Mouse (Mus musculus) midbrain, embryonic 11.5 days (tissue): ENCODE results near the gene Syne1. TPM values are rescaled to one million over a fixed set of nuclear protein-coding genes. Genes with fewer than 3 reads are reported as not detected.

Experiments
- ATAC-seq: fragments of 200-750 bp; cut with Nextera tagmentation; 2 replicates; pipeline ENCODE4 v1.8.0; 2017; ENCODE audit warnings: moderate TSS enrichment, moderate library complexity; ENCODE audit not compliant: low FRiP score
- DNase-seq: peaks from one replicate; pipeline ENCODE4 v3.0.0; 2015; ENCODE audit warnings: low spot score; ENCODE audit errors: missing footprints
- H3K27ac ChIP-seq: fragments of 300-500 bp; sonication (generic); 2 replicates; pipeline ENCODE4 v1.5.1; 2014; ENCODE audit warnings: low read depth, low read length
- H3K27me3 ChIP-seq: fragments of 300-500 bp; sonication (generic); 2 replicates; pipeline ENCODE4 v1.6.1; 2014; ENCODE audit warnings: mild to moderate bottlenecking, low read length, moderate library complexity, mixed read lengths; ENCODE audit not compliant: control insufficient read depth, insufficient read depth
- H3K36me3 ChIP-seq: fragments of 300-500 bp; sonication (generic); 2 replicates; pipeline ENCODE4 v1.6.1; 2014; ENCODE audit warnings: mild to moderate bottlenecking, low read length, moderate library complexity, mixed read lengths; ENCODE audit not compliant: control insufficient read depth, insufficient read depth
- H3K4me1 ChIP-seq: fragments of 300-500 bp; sonication (generic); 2 replicates; pipeline ENCODE4 v1.6.1; 2014; ENCODE audit warnings: low read length; ENCODE audit not compliant: control insufficient read depth, insufficient read depth
- H3K4me2 ChIP-seq: fragments of 300-500 bp; sonication (generic); 2 replicates; pipeline ENCODE4 v1.6.1; 2014; ENCODE audit warnings: mild to moderate bottlenecking, moderate library complexity
- H3K4me3 ChIP-seq: fragments of 300-500 bp; sonication (generic); 2 replicates; pipeline ENCODE4 v1.5.1; 2014; ENCODE audit warnings: low read depth, low read length
- H3K9ac ChIP-seq: fragments of 300-500 bp; sonication (generic); 2 replicates; pipeline ENCODE4 v1.6.1; 2014; ENCODE audit warnings: low read length
- H3K9me3 ChIP-seq: fragments of 300-500 bp; sonication (generic); 2 replicates; pipeline ENCODE4 v1.6.1; 2016; ENCODE audit warnings: low read length; ENCODE audit not compliant: control insufficient read depth
- WGBS: fragments of 180-500 bp; shearing (Covaris S2); extraction: QIAGEN DNeasy Blood & Tissue Kit; methylation state at CpG from one replicate; pipeline ENCODE4 v1.1.7; 2014; 5-methylcytosine and 5-hydroxymethylcytosine counted together
- polyA plus RNA-seq: library from polyadenylated mRNA; unstranded; fragments of >200 nt; fragmentation: Nextera tagmentation; extraction: Ambion mirVana; gene quantifications from 2 replicates; pipeline ENCODE4 v1.2.1, GENCODE M21; 2014

Gene Syne1
- polyA plus RNA-seq, 1 experiment from 2014 or later = 2.9 TPM

DNA sequence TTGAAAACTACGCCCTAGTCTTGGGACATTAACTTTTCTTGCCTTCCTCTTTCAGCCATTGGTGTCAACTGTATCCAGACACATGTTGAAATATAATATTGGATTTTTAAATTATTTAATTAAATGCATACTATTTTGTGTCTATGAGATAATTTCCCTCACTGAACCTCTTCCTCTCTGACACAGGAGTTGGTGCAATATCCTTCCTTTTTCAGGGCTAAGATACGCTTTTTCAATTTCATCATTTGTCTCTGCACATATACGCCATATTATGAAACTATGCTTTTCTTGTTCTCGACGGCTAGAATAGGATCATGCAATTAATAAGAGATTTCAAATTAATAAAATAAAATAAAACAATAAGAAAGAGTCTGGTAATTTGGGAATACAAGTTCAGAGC lies 4.9 kb downstream of the Syne1 start:
- H3K9me3 ChIP-seq = no peaks in the 10 kb centered on the region
- H3K4me3 ChIP-seq = no peak overlapping the region
- ATAC-seq = no peak
- no peak overlapping the region for H3K9ac ChIP-seq
- H3K4me1 ChIP-seq = peaks cover 4% of the 10 kb centered on the region
- WGBS = 93% methylated on average over 5 of the region's 5 CpGs
- no peak overlapping the region for H3K4me2 ChIP-seq
- H3K27me3 ChIP-seq = no peaks in the 10 kb centered on the region; the same call in 1 of the 2 replicates
- H3K27ac ChIP-seq = no peak overlapping the region
- DNase-seq = no peak
- no peaks in the 10 kb centered on the region for H3K36me3 ChIP-seq

DNA sequence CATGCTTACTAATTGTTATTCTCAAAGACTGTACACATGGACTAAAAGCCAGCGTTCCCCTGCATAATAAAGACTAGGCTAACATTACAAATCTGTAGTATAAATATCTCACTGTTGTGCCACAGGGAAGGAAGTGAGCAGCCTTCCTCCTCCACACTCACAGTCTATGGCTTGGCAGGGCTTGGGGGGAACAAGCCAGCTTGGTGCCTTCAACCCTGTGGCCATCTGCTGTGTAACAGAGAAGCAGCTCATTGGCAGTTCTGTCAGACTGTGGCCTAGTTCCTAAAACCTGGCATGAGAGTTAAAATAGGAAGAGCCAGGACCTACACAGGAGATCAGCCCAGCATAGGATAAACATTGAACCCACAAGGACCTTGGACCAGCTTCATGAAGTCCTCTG lies 23.0 kb downstream of the Syne1 start:
- Histone ChIP-seq H3K4me1 (no peaks in the 10 kb centered on the region), H3K36me3 (no peaks in the 10 kb centered on the region), H3K27me3 (no peaks in the 10 kb centered on the region), H3K9me3 (no peaks in the 10 kb centered on the region), H3K9ac (no peak overlapping the region), H3K4me3 (no peak overlapping the region), H3K27ac (no peak overlapping the region), H3K4me2 (no peak overlapping the region)
- no peak for ATAC-seq
- WGBS = 88% methylated on average over 1 of the region's 1 CpGs
- DNase-seq = no peak

DNA sequence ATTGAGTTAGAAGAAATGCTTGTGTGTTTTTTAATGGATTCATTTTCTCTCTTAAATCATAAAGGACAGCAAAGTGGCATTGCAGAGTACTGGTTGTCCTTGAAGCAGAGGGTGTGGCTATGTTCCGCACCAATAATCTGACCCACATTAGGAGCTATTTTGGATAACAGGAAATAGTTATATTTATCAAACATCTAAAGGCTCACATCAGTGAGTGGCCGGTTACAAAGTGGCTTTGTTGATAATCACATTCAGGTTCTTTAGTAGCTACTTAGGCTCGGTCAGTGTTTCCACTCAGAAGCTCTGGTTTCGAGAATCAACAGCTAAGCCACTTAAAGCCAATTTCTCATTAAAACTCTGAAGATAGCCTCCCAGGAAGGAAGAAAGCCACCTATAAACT lies 23.6 kb downstream of the Syne1 start:
- Histone ChIP-seq H3K4me3 (no peak overlapping the region), H3K9me3 (no peaks in the 10 kb centered on the region), H3K27ac (no peak overlapping the region), H3K9ac (no peak overlapping the region), H3K36me3 (no peaks in the 10 kb centered on the region), H3K27me3 (no peaks in the 10 kb centered on the region), H3K4me2 (no peak overlapping the region), H3K4me1 (no peaks in the 10 kb centered on the region)
- 82% methylated on average over 4 of the region's 4 CpGs for WGBS
- ATAC-seq (no peak), DNase-seq (no peak)

DNA sequence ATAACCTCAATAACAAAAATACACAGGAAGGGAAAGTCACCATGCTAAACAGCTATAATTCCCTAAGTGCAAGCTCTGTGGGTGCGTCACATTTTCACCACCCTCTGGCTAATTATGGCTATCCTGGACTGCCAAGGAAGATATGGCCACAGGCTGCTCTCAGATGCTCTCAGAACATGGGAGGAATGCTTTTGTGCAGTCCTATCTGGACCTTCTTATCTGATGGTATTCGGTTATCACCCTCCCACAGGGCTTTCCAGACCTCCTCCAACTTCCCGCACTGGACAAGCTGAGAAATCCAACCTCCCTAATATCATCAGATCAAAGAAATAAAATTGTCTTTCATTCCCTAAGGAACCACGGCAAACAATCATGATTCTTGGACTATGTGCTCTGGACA lies 28.4 kb downstream of the Syne1 start:
- Histone ChIP-seq H3K27me3 (no peaks in the 10 kb centered on the region), H3K36me3 (no peaks in the 10 kb centered on the region)
- ATAC-seq = no peak

DNA sequence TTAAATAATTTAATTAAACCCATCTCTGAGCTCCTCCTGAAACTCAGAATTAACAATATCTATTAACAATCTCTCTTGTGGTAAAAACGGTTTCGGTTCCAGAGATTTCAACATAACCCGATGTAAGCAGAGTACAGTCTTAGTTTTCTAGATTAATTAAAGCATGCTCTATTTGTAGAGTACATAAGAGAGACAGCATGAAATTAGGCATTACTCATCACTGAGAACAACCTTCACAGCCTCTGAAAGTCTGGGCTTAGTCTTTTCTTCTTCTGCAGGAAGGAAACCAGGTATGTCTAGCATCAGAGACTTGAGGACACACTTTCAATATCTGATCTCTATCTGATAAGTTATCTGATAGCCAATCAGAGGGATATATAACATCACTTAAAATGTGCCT lies 29.0 kb downstream of the Syne1 start:
- 97% methylated on average over 3 of the region's 3 CpGs for WGBS
- no peak overlapping the region for H3K27ac ChIP-seq
- no peak overlapping the region for H3K9ac ChIP-seq
- no peak overlapping the region for H3K4me3 ChIP-seq
- ATAC-seq (no peak), DNase-seq (no peak)
- H3K27me3 ChIP-seq = no peaks in the 10 kb centered on the region
- H3K36me3 ChIP-seq = no peaks in the 10 kb centered on the region
- H3K4me2 ChIP-seq = no peak overlapping the region
- H3K9me3 ChIP-seq = no peaks in the 10 kb centered on the region
- H3K4me1 ChIP-seq = no peaks in the 10 kb centered on the region

More for the DNA sequence above, 28.4 kb downstream of the Syne1 start:
- DNase-seq = no peak
- 93% methylated on average over 4 of the region's 4 CpGs for WGBS
- H3K4me2 ChIP-seq = no peak overlapping the region
- no peak overlapping the region for H3K9ac ChIP-seq
- H3K4me3 ChIP-seq = no peak overlapping the region
- H3K4me1 ChIP-seq = no peaks in the 10 kb centered on the region
- no peak overlapping the region for H3K27ac ChIP-seq
- H3K9me3 ChIP-seq = no peaks in the 10 kb centered on the region

DNA sequence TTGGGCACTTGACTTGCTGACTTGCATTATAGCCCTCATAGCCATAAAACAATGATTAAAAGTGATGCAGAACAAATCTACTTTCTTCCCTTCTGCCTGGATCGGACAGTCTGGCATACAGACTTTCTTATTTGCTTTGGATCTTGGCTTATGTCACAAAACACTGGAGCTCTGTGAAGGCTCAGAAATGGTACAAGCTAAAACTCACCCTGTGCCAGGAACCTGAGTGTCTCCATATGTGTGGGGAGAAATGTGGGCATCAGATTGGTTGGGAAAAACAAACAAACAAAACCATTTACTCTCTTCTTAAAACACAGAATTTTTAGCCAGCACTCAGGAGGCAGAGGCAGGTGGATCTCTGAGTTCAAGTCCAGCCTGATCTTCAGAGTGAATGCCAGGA lies 30.6 kb downstream of the Syne1 start:
- H3K4me3 ChIP-seq = no peak overlapping the region
- WGBS = 93% methylated on average over 1 of the region's 1 CpGs
- no peaks in the 10 kb centered on the region for H3K9me3 ChIP-seq
- H3K4me1 ChIP-seq = no peaks in the 10 kb centered on the region
- H3K27me3 ChIP-seq = no peaks in the 10 kb centered on the region
- H3K9ac ChIP-seq = no peak overlapping the region
- H3K27ac ChIP-seq = no peak overlapping the region
- ATAC-seq (no peak), DNase-seq (no peak)
- H3K4me2 ChIP-seq = no peak overlapping the region
- no peaks in the 10 kb centered on the region for H3K36me3 ChIP-seq

- DNase-seq (no peak), ATAC-seq (no peak)
- WGBS = 13% methylated on average over 3 of the region's 3 CpGs
- H3K4me3 ChIP-seq = no peak overlapping the region
- no peak overlapping the region for H3K9ac ChIP-seq
- H3K27ac ChIP-seq = no peak overlapping the region
- no peaks in the 10 kb centered on the region for H3K27me3 ChIP-seq
- H3K36me3 ChIP-seq = no peaks in the 10 kb centered on the region
- H3K4me2 ChIP-seq = no peak overlapping the region
- no peaks in the 10 kb centered on the region for H3K4me1 ChIP-seq
- no peaks in the 10 kb centered on the region for H3K9me3 ChIP-seq
Observed at GRCm38 (mm10) chr10:5515330-5515729, 36.0 kb downstream of the Syne1 start.

- Histone ChIP-seq H3K9me3 (no peaks in the 10 kb centered on the region), H3K36me3 (no peaks in the 10 kb centered on the region), H3K9ac (no peak overlapping the region), H3K27ac (no peak overlapping the region), H3K4me1 (no peaks in the 10 kb centered on the region), H3K4me3 (no peak overlapping the region), H3K4me2 (no peak overlapping the region), H3K27me3 (no peaks in the 10 kb centered on the region)
- DNase-seq (no peak), ATAC-seq (no peak)
- WGBS = 88% methylated on average over 8 of the region's 8 CpGs
Observed at GRCm38 (mm10) chr10:5514134-5514533, 37.1 kb downstream of the Syne1 start.

DNA sequence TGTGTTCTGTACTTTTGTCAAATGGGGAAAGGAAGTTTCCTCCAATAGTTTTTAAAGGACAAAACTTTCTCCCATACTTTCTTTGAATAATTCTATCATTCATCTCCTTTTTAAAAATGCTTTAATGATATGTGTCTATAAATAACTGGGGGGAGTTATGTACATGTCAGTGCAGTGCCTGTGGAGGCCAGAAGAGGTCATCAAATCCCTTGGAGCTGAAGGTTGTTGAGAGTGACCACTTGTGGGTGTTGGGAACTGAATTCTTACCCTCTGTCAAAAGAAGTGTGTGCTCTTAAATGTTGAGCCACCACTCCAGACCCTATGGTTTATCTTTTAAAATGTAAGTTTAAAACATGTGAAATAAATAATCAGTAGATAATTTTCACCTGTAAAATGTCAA lies 39.0 kb downstream of the Syne1 start:
- no peak for ATAC-seq
- no peaks in the 10 kb centered on the region for H3K36me3 ChIP-seq
- no peak overlapping the region for H3K9ac ChIP-seq
- H3K4me3 ChIP-seq = no peak overlapping the region
- H3K27me3 ChIP-seq = no peaks in the 10 kb centered on the region
- no peaks in the 10 kb centered on the region for H3K4me1 ChIP-seq
- no peak overlapping the region for H3K4me2 ChIP-seq
- H3K9me3 ChIP-seq = no peaks in the 10 kb centered on the region
- no peak overlapping the region for H3K27ac ChIP-seq
- no peak for DNase-seq

DNA sequence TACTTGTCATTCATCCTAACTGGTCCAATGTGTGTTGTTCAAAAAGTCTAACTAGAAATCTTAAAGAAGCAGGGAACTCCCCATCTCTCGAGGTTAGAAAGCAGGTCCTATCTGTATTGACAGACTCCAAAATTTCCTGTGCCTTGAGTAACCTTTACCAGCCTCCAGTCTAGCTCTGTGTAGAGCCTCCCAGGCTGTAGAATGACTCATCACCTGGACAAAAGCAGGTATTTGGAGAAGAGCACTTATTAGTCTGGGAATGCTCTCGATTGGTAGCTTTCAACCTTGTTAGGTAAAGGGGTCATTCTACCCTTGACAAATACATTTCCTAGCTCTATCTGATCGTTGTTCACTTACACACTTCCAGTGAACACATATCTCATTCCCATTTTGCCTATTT lies 39.9 kb downstream of the Syne1 start:
- Histone ChIP-seq H3K4me1 (no peaks in the 10 kb centered on the region), H3K4me2 (no peak overlapping the region), H3K4me3 (no peak overlapping the region), H3K27me3 (no peaks in the 10 kb centered on the region), H3K36me3 (no peaks in the 10 kb centered on the region), H3K9me3 (no peaks in the 10 kb centered on the region), H3K27ac (no peak overlapping the region), H3K9ac (no peak overlapping the region)
- ATAC-seq (no peak), DNase-seq (no peak)
- WGBS = 80% methylated on average over 3 of the region's 3 CpGs
